Mouse (Mus musculus): ENCODE results near the gene Nebl.

Gene Nebl

DNA sequence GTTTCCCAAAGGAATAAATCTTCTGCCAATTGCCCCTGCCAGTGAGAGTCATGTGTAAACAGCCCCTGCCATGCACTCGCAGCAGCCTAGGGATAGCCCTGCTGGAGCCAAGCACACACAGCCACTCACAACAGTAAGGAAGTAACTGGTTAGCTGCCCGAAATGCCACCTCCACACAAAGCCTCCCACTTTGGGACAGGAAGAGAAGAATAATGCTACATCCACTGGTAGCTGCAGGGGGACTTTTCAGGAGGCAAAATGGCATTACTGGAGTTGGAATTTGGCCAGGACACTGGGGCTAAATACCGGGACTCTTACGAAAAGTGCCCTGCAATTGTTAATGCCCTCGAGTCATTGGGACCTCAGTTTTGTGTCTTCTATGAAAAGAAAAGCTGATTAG lies 92.6 kb downstream of the Nebl start:
- DNase-seq (ENCODE audit: low spot score in 2 of 2) = no peak

DNA sequence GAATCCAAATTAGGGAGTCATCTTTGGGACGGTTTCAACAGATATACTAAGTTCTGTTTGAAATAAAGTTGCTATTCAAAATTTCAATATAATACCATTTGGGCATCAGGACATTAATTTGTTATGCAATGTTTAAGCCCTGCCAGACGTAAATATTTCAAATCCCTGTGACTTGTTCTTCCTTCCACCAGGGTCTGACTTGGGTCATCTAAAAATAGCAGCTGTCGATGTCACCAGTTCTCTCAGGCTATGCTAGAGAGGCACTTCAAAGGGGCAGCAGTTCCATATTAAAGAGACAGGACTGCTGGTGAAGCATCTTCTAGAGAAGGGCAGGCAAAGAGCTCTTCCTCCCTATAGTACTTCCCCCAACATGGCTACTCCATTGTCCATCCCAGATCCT lies 107.3 kb downstream of the Nebl start:
- no peak for DNase-seq (ENCODE audit: low spot score in 2 of 2)

DNA sequence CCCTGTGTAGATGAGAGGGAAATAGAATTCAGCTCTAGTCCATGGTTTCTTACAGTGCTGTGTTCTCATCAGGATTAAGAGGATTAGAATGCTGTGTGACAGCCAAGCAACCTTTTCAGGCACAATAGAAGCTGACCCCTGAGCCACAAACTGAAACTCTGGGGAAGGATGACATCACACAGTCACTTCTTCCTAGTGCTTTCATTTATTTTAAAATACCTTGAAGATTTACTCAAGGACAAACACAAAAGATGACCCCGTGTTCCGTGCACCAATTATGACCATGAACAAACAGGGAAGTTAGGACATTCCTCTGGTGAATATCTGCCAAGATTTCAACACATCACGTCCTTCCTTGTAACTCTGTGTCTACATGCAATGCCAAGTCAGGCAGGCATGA lies 121.0 kb downstream of the Nebl start:
- no peak for DNase-seq (ENCODE audit: low spot score in 2 of 2)

DNA sequence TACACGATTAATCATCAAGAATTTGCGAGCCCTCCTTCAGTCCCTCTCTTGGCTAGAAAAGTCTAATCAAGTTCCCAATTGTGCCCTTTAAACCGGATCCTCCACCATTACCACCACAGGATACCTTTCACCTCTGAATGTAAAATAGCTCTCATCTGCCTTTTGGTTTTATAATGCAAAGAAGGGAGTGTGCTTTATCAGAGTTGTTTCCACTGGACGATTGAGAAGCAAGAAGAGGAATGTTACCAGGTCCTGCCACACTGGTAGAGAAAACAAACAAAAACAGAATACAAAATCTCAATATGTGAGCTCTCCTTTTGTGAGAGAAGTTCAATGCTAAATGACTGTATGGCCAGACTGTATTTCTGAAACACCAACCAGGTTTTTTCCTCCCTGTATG lies 127.7 kb downstream of the Nebl start:
- no peak for DNase-seq (ENCODE audit: low spot score in 2 of 2)

DNA sequence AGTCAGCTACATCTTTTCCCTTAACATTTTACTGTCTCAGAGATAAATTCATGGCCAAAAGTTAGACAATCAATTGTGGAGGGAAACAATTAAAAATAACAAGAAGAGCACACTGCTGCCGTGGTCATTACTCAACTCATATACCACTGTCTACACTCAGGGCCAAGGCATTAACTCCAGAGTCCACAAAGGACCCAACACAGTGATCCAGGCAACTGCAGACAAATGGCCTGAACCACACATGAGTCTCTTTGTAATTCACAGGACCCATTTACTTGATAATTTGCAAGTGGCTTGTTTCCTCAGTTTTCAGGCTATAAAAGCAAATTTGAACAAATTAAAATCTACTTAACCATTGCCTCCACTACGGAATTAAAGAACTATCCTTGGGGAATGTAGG lies 130.6 kb downstream of the Nebl start:
- DNase-seq (ENCODE audit: low spot score in 2 of 2) = no peak

DNA sequence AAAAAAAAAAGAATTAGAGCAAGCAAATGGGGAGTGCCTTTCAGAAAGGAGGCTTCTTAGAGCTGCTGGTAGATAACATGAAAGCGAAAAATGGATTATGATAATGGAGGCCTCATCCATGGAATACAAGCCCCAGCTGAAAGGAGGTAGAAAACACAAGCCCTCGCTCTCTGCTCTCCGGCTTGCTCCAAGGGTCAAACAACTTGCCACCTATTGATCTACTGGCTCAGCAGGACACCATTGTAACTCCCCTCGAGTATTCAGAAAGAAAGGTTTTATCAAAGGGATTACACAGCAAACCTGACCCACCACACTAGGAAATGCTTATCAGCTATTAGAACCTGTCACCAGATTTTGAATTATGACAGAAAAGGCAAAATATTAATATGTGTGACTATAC lies 131.4 kb downstream of the Nebl start:
- DNase-seq (ENCODE audit: low spot score in 2 of 2) = no peak

DNA sequence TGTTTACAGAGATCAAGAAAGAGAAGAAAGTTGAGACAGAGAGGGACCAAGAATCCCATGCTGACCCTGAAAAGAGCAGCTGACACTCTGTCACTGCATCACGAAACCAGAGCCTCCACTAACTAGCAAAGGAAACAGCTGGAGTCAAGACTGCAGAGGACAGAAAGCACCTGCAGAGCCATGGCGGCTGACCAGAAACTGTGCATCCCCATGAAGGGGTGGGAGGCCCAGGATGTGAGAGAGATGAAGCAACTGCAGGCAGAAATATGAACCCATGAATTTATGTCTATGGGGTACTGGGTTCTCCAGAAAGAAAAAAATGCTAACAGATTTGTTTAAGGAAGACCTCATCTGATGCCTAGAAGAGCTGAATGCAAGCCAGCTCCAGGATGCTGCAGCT lies 133.3 kb downstream of the Nebl start:
- DNase-seq (ENCODE audit: low spot score in 2 of 2) = no peak

DNA sequence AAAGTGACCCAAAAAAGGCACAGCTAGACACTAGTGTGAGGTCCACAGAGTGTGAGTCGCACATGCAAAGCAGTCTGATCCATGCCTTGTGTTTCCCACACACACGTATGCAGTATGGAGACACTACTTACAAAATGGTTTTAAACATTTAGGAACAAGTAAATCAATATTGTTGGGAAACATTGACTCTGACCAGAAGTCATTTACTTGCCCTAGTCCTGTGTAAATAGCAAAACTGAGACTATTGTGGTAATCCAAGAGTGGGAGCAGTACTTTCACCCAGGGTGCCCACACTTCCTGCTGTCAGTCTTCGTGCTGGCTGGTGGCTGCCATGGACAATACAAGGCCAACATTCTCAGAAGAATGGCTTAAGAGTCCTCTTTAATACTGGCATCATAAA lies 141.6 kb downstream of the Nebl start:
- no peak for DNase-seq (ENCODE audit: low spot score in 2 of 2)

DNA sequence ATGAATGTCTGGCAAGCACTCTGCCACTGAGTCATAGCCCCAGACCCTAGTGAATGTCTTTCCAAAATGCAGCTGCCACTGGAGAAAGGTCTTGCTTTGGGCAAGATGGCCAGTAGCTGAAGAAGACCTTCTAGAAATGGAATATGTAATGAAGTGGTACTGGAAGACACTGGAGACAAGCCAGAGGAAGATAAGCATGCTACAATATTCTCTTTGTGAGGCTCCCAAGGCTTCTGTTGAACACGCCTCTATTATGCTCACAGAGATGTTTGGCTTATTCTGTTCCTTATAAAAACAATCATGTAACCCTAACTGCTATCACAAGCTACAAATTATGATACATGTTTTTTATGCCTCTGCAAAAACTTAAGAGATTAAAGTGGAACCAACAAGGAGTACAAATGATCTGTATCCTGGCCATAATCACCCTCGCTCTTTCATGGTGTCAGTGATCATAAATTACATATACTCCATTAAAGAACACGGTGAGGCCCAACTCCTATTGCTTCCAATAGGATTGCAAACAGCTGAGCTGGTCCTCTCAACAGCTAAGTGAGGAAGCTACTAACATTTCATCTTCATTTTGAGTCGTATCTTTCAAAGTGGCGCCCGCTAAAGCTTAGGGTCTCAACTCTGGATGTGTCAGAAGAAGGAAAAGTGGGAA lies 145.8 kb downstream of the Nebl start:
- no peak for DNase-seq (ENCODE audit: low spot score in 2 of 2)

DNA sequence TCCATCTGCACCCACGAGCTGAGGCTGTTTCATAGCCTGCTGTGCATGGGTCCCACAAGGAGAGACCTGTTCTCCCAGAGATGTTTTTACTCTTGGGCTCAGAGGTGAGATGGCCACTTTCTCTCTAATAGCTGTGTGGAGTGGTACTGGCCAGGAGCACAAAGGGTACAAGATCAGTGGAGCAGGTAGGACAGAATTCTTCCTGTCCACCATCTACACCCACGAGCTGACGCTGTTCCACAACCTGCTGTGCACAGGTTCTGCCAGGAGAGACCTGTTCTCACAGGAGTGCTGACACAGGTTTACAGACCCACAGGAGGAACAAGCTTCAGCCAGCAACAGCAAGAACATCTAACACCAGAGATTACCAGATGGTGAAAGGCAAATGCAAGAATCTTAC lies 155.6 kb downstream of the Nebl start:
- DNase-seq (ENCODE audit: low spot score in 2 of 2) = no peak

DNA sequence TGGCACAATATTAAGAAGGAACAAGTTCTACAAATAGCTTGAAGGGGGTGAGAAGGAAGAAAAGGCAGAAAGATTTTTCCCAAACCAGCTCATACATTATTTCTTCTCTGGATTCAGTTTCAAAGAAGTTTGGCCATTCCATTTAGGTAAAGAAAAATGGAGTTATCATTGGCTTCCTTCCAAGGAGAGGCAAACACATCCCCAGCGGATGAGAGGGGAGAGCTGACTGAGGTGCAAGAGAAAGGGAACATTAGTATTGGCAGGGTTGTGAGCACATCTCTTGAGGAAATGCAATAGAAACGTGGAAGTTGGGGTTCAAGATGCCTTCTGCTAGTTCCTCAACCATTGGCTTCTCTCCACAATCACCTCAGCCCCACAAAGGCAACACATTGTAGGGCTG lies 159.5 kb downstream of the Nebl start:
- no peak for DNase-seq (ENCODE audit: low spot score in 2 of 2)

DNA sequence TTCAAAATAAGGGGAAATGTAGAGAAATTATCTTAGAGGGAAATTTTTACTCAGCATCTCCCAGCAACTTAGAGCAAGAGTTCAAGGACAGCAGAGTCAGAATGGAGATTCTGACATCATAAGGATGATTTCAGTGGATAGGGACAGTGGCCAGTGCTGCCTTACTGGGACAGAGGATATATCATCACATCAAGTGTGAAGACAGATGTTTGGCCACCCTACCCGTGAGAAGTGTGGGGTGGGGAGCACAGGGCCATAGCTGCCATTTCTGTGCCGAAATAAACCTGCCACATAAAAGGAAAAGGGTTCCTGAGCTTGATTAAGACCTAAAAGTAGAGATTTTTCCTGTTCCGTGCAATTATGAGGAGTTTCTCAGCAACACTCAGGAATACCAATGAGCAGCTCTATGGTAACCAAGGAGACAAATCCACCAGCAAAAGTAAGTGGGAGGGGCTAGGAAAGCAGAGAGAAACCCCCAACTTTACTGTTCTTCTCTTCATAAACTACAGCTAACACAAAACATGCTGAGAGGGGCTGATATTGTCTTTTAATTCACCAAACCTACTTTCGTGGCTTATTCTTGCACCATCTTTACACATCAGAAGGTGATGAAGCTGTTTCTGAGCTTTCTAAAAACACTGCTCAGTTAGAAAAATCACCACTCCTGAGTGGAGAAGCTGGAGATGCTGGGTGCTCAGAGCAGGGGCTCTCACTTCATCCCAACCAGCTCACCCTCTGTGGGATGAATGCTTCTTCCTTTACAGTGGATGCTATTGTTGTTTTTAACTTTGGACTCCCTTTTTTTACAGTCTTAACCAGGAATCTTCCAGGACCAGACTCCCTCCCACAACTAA lies 172.1 kb downstream of the Nebl start:
- DNase-seq (ENCODE audit: low spot score in 2 of 2) = no peak

DNA sequence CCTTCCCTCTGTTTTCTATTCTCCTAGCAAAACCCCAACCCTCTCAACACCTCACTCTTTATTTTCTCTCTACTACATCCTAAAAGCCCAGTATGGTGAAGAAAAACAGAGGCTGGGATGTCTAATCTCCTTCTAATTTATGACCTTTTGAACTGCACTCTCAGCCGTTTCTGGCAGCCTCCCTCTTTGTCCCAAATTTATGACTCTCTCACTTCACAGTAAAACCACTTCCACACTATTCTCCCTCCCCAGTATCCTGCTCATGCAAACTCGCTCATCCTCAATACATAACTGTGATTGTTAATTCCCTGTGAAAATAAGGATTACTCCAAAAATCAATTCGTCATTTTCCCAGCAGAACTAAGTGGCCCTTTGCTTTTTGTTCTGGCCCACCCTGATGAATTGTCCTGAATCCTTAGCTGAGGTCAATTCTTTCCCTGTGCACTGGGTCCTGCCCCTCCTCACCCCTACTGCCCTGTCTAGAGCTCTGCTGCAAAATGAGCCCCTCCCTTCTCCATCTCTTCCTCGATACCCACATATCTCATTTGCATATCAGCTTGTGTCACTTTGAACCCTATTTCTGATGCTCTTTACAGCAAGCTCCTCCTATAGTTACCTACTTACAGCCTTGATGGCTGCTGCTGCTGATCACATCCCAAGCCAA lies 181.2 kb downstream of the Nebl start:
- no peak for DNase-seq (ENCODE audit: low spot score in 2 of 2)

DNA sequence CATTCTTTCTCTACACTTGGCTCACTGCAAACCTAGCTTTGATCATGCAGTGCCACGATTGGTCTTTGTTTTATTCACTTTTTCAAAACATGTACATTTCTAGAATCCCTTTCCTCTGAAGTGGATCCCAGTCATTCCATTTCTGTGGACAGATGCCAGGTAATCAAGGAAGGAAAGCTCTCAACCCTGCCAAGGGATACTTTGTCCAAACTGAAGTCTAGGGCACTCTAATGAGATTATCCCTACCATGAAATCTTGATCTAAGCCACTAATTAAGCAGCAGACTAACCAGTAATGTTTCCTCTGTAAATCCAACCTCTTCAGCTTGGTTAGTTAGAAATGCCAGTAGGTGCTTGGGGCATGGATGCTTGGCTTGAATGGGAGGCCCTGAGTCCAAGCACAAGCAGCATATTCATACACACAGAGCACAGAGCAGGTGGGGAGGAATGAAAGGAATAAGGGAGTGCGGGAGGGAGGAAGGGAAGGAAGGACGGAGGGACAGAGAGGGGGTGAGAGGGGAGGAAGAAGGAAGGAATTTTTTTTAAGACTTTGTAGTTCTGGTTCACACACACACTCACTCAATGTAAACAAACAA lies 184.8 kb downstream of the Nebl start:
- DNase-seq (ENCODE audit: low spot score in 2 of 2) = no peak

DNA sequence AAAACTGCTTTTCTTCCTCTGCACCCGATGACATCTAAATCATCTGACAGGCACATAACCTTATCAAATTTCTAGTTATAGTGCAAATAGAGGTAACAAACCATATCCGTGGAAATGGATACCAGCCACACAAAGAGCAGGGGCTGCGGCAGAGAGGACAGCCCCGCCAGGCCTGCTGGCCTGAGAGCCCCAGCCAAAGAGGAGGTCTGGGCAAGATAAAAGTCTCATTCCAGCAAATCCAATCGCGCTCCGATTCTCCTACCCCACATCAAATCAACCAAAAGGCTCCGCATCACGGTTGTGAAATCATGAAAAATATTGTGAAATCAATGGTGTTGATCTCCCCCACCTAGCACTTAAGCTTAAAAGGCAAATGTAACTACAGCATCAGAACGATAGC lies 191.5 kb downstream of the Nebl start:
- DNase-seq (ENCODE audit: low spot score in 2 of 2) = no peak

DNA sequence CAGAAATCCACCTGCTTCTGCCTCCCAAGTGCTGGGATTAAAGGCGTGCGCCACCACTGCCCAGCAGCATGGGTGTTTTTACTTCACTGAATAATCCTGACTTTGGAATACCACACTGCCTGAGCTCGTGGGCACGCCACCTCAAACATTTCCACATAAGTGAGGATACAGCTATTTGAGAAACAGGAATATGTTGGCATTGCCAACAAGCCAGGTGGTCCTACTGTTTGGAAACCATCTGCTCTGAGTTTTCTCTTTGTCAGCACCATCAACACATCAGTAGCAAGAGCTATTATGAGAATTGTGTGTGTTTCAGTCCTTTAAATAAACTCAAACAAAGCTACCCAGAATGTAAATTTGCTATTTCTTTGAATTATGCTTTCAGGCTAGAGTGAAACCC lies 192.8 kb downstream of the Nebl start:
- no peak for DNase-seq (ENCODE audit: low spot score in 2 of 2)

DNA sequence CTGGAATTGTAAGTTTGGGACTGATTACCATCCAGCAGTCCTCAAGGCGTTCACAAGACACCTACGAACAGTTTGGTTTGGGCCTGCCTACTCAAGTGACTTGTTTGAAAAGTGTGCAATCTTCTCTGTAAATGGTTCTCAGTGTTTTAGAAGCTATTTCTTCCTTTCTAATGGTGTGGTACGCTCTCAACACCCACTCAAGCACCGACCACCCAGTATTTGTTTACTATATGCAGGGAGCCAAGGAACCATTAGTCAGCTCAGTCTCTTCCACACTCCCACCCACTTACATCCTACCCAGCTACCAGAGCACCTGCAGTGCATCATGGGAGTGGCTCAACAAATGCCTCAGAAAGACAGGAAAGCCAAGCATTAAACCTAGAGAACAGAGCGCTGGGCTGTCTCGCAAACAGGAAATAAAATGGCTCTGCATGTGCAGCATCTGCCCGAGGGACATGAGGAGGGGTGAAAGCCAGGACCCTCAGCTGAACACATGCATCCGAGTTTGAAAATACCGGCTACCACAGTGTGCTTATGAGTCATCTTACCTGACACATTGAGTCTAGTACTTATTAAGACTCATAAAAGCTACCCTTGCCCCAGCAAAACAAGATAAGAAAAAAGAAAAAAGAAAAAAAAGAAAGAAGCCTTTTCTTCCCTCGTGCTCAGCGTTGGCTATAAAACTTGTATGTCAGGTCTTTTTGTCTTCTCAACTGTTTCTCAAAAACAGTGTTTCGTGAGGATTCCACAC lies 199.7 kb downstream of the Nebl start:
- DNase-seq (ENCODE audit: low spot score in 2 of 2) = no peak

DNA sequence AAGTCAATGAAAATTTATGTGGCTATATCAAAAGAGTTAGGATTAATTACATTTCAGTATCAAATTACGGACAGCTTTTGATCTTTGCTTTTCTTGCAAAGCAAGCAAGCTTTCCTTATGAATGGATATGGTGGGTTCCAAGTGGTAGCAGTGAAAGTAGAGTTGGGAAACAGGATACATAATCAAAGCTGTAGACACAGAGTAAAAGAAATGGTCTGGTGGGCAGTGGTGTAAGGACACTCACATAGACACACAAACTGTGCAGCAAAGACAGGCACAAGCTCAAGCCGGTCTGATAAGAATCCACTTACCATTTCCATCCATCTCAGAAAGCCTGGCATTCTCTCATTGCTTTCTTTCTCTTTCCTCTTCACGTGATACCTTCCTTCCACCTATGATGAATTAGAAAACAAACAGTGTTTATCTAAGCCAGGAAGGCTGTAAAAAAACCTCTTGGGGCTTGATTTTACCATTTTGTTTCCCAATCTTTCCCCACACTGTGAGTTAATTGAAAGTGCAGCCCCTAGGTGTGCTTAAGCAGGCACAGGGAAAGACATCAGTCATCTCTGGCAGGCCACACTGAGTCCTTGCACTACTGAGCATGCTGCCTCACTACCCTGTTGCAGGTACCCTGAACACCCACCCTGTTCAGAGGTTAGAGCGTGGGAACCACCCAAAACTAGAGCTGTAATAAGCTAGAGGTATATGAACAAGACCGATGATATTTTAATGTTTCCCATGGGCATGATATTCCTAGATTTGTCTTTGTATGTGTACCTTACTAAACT lies 205.3 kb downstream of the Nebl start:
- DNase-seq (ENCODE audit: low spot score in 2 of 2) = no peak

DNA sequence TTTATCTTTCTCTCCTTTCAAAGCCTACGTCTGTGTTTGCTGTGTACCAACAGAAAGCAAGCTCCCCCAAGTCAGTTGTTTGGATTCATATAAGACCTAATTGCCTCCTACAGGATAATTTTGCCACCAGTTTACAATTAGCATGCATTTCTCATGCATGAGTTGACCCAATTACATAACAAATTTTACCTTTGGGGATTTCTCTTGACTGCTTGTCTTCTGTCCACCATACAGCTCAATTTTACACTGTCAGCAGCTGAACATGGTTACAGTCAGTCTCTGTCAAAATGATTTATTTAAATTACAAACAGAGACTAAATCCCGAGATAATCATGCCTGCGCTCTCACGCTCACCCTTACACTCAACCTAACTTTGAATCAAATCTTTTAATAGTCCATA lies 206.1 kb downstream of the Nebl start:
- no peak for DNase-seq (ENCODE audit: low spot score in 2 of 2)

DNA sequence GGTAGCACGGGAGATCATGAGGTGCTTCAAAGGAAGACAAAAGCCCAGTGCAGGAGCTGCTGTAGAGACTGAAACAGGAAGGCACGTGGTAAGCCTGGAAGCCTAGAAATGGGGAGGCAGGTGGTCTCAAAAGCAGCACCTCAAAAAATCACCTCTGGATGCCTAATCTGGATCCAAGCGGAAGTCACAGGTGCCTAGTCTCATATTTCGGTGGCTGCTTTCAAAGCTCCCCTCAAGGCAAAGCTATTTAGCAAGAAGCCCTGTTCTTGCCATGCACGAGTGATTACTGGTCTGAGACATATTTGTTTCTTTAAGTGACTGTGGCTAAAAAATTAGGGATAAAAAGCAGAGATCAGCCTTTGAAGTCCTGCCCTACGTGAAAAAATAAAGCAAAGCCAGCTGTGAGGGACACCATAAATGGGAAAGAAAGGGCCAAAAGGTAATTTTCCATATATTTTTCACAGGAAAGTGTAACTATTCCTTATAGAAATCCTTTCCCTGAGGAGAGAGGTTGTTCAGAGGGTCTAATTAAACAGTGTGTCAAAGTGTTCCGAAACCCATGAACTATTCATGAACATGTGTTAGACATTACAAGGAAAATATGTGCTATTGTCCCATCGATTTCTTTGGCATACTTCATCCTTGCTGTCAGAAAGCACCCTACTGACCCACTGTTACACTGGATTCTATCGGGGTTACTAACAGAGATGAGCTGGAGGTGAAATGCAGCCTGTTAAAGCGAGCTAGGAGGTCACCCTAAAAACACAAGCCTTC lies 206.9 kb downstream of the Nebl start:
- no peak for DNase-seq (ENCODE audit: low spot score in 2 of 2)

All from natural killer cell, adult 2 months (primary cell).